Mouse (Mus musculus) B cell, adult 2 months (primary cell): ENCODE measurements around the gene Chchd3.

ENCODE experiments used
- DNase-seq, 2 experiments: peaks; one replicate each; pipeline ENCODE4 v3.0.0; 2022

Chchd3 gene

DNA sequence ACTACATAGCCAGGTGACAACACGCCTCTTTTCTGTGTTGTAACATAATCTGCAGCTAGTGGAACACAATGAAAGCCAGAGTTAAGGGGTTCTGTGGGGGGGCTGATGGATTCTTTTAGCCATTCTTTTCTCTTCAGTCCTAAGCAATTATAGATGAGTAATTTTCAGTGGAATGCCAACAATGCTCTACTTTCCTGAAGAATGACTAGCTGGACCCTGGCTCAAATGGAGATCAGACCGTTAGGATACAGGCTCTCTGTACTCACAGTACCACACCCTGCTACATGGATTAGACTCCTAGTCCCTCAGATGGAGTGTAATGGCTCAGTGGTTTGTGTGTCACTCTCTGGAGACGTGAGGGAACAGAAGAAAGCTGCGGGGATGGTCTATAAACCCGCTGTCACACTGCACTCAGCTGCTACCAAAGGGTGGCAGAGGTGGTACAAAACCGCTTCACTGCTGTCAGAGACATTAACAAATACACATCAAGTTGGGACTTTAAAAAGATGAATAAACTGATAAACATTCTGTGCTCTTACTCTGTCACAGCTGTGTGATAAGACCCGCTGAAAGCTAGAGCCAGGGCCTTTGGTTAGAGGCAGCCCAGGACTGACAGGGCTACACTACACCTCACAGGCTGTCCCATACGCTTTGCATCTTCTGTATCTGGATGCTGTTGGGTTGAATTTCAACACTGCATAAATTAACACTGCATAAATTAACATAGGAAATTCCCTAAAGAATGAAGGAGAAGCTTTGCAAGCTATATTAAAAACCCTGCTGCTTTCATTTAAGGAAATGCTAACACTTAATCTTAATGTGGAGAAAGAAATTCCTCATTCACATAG is 264.2 kb downstream of the Chchd3 start:
- no peak for DNase-seq

DNA sequence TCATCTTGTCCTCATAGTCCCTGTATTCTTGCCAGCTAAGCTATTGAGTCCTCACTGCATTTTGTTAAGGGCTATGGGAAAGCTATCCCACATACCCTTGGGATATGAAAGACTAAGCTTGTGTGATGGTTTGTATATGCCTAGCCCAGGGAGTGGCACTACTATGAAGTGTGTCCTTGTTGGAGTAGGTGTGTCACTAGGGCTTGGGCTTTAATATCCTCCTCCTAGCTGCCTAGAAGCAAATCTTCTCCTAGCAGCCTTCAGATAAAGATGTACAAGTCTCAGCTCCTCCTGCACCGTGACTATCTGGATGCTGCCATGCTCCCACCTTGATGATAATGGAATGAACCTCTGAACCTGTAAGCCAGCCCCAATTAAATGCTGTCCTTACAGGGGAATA is 266.5 kb downstream of the Chchd3 start:
- DNase-seq, result no peak

GRCm38 (mm10) chr6:32793163-32793562 is 266.9 kb downstream of the Chchd3 start:
- DNase-seq, result no peak

- no peak for DNase-seq
These were observed 269.6 kb downstream of the Chchd3 start for GRCm38 (mm10) chr6:32790487-32790886.

GRCm38 (mm10) chr6:32787399-32787798 is 272.7 kb downstream of the Chchd3 start:
- DNase-seq, result no peak

DNA sequence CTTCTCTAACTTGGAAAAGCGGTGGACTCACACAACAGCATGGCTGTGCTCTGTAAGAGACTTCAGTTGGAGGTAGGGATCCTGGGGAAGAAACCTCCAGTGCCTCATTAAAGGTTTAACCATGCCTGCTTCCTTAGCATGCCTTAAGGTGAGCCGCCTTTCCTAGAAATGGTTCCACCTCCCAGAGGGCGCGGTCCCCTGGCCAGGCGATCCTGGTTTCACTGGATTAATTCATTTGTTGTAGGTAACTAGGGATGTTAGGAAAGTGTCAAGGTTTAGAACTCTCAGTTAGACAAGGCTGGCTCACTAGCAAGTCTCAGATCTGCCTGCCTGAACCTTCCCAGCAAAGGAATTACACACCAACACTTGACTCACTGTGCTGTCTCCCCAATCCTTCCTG is 273.9 kb downstream of the Chchd3 start:
- no peak for DNase-seq

GRCm38 (mm10) chr6:32783102-32783501 is 277.0 kb downstream of the Chchd3 start:
- DNase-seq, result no peak

- peak in 1 of 2 experiments; percentile 5 for DNase-seq
These were observed 279.5 kb downstream of the Chchd3 start for GRCm38 (mm10) chr6:32780602-32781001.

DNA sequence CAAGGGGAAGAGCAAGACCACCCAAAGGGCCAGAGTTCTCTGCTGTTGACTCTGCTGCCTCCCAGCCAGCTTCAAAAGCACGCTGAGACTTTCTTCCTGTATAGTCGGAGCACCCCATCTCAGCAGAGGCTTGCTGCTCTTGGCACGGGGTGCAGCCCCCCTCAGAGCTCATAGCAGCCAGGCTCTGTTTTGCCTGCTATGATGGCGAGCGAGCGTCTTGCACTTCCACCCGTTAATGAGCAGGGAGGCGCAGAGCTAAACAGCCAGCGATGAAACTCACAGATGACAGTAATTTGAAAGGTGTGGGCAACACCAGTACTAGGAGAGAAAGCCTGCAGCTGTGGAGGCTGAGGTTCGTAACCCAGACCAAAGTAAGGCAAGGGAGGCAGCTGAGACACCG is 283.7 kb downstream of the Chchd3 start:
- DNase-seq, result no peak

DNA sequence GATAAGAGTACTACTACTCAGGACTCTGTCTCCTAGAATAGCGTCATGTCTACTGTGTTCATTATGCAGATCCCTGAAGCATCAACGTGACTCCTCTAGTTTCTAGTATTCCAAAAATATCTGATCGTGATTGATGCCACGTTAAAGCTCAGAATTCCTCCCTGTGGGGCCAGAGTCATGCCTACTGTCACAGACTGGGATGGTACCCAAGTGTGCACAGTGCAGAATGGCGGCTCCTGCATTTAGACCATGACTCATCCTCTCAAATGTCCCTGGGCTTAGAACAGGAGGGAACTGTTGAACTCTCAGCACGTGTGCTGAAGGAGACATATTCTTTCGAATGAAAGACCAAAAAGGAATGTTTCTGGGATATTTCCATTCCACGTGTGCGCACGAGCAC is 305.5 kb downstream of the Chchd3 start:
- no peak for DNase-seq

GRCm38 (mm10) chr6:32749821-32750220 is 310.2 kb downstream of the Chchd3 start:
- DNase-seq, result no peak

- no peak for DNase-seq
These were observed 311.3 kb downstream of the Chchd3 start for GRCm38 (mm10) chr6:32748777-32749176.

DNA sequence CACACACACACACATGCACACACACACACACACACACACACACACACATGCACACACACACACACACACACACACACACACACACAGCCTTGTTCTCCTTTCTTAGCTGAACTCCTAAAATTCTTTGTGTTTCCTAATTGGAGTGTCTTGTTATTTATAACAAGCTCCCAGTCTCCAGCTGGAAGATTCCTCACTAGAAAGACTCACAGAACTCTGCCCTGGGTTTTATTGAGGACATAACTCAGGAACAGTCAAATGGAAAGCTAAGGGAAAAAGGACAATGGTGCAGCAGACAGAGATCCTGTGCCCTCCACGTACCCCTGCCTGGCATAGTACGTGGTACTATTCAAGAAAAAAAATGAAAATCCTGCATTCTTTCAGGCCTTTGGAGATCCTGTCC is 312.7 kb downstream of the Chchd3 start:
- no peak for DNase-seq
